Mouse (Mus musculus): ENCODE measurements around the gene Cavin1. TPM values are rescaled to one million over a fixed set of nuclear protein-coding genes. Genes with fewer than 3 reads are reported as not detected.

Cavin1 gene
- polyA plus RNA-seq, 1 experiment from 2014 or later: 25.5 TPM

DNA sequence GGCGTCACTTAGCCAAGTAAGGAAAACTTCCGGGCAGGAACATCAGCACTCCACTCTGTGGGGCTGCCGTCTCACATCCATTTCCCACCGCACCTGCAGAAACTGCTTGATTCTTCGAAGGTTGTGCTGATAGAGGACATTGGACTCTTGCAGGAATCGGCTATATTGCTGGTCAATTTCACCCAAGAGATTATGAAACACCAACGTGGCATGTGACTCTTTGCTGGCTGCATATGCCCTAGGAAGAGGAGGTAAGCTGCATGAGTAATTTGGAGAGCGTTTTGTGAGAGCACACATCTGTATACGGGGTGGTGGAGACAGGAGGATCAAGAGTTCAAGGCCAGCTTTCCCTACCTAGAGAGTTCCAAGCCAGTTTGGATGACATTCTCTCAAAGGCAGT lies 62.1 kb downstream of the Cavin1 start:
- H3K9ac ChIP-seq: no peak overlapping the region
- no peaks in the 10 kb centered on the region for H3K9me3 ChIP-seq (replicated peaks)
- H3K4me1 ChIP-seq (replicated peaks): peaks cover 44% of the 10 kb centered on the region
- H3K4me2 ChIP-seq: no peak overlapping the region
- H3K27ac ChIP-seq: no peak overlapping the region
- no peak for DNase-seq
- no peak overlapping the region for H3K4me3 ChIP-seq (replicated peaks)
- 79% methylated on average over 9 of the region's 9 CpGs for WGBS (ENCODE audit: insufficient replicate concordance)
- ATAC-seq (ENCODE audit: low read depth): no peak
- H3K27me3 ChIP-seq: no peaks in the 10 kb centered on the region
- H3K36me3 ChIP-seq: peaks cover 61% of the 10 kb centered on the region

DNA sequence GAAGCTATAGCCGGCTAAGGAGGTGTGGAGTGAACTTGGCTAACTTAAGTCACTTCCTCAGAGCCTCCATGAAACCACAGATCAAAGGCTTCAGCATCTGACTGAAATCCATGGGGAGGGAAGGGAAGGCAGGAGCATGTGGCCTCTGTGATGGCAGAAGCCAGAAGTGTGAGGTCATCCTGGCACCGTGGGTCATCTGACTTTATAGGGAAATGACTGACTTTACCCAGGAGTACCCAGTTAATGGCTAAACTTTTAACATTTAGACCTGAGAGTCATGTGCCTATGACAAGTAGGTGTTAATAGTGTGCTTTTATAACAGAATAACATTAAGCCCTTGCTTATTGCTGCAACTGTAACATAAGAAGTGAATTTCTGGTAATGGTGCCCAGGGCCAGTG lies 62.6 kb downstream of the Cavin1 start:
- no peak overlapping the region for H3K4me2 ChIP-seq
- no peak overlapping the region for H3K4me3 ChIP-seq (replicated peaks)
- no peak overlapping the region for H3K9ac ChIP-seq
- peaks cover 65% of the 10 kb centered on the region for H3K36me3 ChIP-seq
- H3K4me1 ChIP-seq (replicated peaks): peaks cover 42% of the 10 kb centered on the region
- ATAC-seq (ENCODE audit: low read depth) (no peak), DNase-seq (no peak)
- 73% methylated on average over 2 of the region's 2 CpGs for WGBS (ENCODE audit: insufficient replicate concordance)
- H3K9me3 ChIP-seq (replicated peaks): no peaks in the 10 kb centered on the region
- no peaks in the 10 kb centered on the region for H3K27me3 ChIP-seq
- H3K27ac ChIP-seq: no peak overlapping the region; the same call in 1 of the 2 replicates

DNA sequence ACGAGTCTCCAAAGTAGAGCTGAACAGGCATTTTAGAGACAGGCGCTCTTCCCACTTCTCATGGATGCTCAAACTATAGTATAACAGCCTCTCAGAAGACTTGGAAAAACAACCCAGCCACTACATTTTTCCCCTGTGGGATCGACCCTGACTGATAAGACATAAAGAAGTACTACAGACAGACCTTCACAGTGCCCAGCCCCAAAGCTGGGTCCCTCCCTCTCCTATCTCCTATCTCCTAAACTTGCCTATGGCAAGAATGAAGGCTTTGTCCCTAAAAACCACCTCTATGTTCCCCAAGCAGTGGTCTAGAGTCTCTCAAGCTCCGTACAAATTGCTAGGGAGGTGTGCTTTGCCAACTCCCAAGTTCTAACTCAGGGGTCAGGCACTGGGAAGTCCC lies 63.8 kb downstream of the Cavin1 start:
- Histone ChIP-seq H3K9ac (0 out of 2 replicates have a peak overlapping the region, but pooled peaks have one; percentile 5), H3K4me1 (replicated peaks) (peaks cover 33% of the 10 kb centered on the region), H3K27ac (0 out of 2 replicates have a peak overlapping the region, but pooled peaks have one; percentile 24), H3K4me3 (replicated peaks) (no peak overlapping the region), H3K27me3 (no peaks in the 10 kb centered on the region), H3K36me3 (peaks cover 75% of the 10 kb centered on the region), H3K4me2 (no peak overlapping the region), H3K9me3 (replicated peaks) (no peaks in the 10 kb centered on the region)
- ATAC-seq (ENCODE audit: low read depth) (peak; percentile 60), DNase-seq (no peak)
- WGBS (ENCODE audit: insufficient replicate concordance): 58% methylated on average over 4 of the region's 4 CpGs

Other genes with a start within 250 kb of the Cavin1 start
- 18.8 and 20.5 TPM in 2 replicates for gene Rab5c, start 232.7 kb downstream of the Cavin1 start, polyA plus RNA-seq (2015; fragmentation: Nextera tagmentation; extraction: Ambion mirVana)
- not detected in 2 replicates for gene Kcnh4, start 210.9 kb downstream of the Cavin1 start, polyA plus RNA-seq (2015; fragmentation: Nextera tagmentation; extraction: Ambion mirVana)
- not detected in 2 replicates for gene Hcrt, start 208.0 kb downstream of the Cavin1 start, polyA plus RNA-seq (2015; fragmentation: Nextera tagmentation; extraction: Ambion mirVana)
- 1.4 and 2.4 TPM in 2 replicates for gene Ghdc, start 199.9 kb downstream of the Cavin1 start, polyA plus RNA-seq (2015; fragmentation: Nextera tagmentation; extraction: Ambion mirVana)
- gene Stat5b, start 120.2 kb downstream of the Cavin1 start, polyA plus RNA-seq (2015; fragmentation: Nextera tagmentation; extraction: Ambion mirVana): 21.1 and 23.8 TPM in 2 replicates
- 11.1 and 14.6 TPM in 2 replicates for gene Stat5a, start 111.5 kb downstream of the Cavin1 start, polyA plus RNA-seq (2015; fragmentation: Nextera tagmentation; extraction: Ambion mirVana)
- 28.5 and 32.8 TPM in 2 replicates for gene Stat3, start 31.3 kb downstream of the Cavin1 start, polyA plus RNA-seq (2015; fragmentation: Nextera tagmentation; extraction: Ambion mirVana)
- gene Atp6v0a1, start 38.6 kb upstream of the Cavin1 start, polyA plus RNA-seq (2015; fragmentation: Nextera tagmentation; extraction: Ambion mirVana): 52.8 and 64.0 TPM in 2 replicates
- 6.0 TPM in 2 replicates for gene Naglu, start 99.1 kb upstream of the Cavin1 start, polyA plus RNA-seq (2015; fragmentation: Nextera tagmentation; extraction: Ambion mirVana)
- gene Hsd17b1, start 107.5 kb upstream of the Cavin1 start, polyA plus RNA-seq (2015; fragmentation: Nextera tagmentation; extraction: Ambion mirVana): 0.14 and 0.24 TPM in 2 replicates
- 23.0 and 23.2 TPM in 2 replicates for gene Coasy, start 111.7 kb upstream of the Cavin1 start, polyA plus RNA-seq (2015; fragmentation: Nextera tagmentation; extraction: Ambion mirVana)
- 32.5 and 34.4 TPM in 2 replicates for gene Mlx, start 116.4 kb upstream of the Cavin1 start, polyA plus RNA-seq (2015; fragmentation: Nextera tagmentation; extraction: Ambion mirVana)
- 26.4 and 27.1 TPM in 2 replicates for gene Psmc3ip, start 124.5 kb upstream of the Cavin1 start, polyA plus RNA-seq (2015; fragmentation: Nextera tagmentation; extraction: Ambion mirVana)
- gene Retreg3, start 149.0 kb upstream of the Cavin1 start, polyA plus RNA-seq (2015; fragmentation: Nextera tagmentation; extraction: Ambion mirVana): 11.5 and 13.0 TPM in 2 replicates
- gene Tubg1, start 149.1 kb upstream of the Cavin1 start, polyA plus RNA-seq (2015; fragmentation: Nextera tagmentation; extraction: Ambion mirVana): 49.7 and 54.4 TPM in 2 replicates
- 0.29 and 0.37 TPM in 2 replicates for gene Tubg2, start 185.0 kb upstream of the Cavin1 start, polyA plus RNA-seq (2015; fragmentation: Nextera tagmentation; extraction: Ambion mirVana)
- gene Cntnap1, start 199.6 kb upstream of the Cavin1 start, polyA plus RNA-seq (2015; fragmentation: Nextera tagmentation; extraction: Ambion mirVana): 0.09 and 0.12 TPM in 2 replicates
- 1.0 and 1.1 TPM in 2 replicates for gene Plekhh3, start 200.5 kb upstream of the Cavin1 start, polyA plus RNA-seq (2015; fragmentation: Nextera tagmentation; extraction: Ambion mirVana)
- gene Ccr10, start 204.6 kb upstream of the Cavin1 start, polyA plus RNA-seq (2015; fragmentation: Nextera tagmentation; extraction: Ambion mirVana): not detected in 2 replicates

Data from liver, embryonic 13.5 days (tissue).